ENCODE assay signal across 22 mouse cellular contexts in genomic region chr9:32713106-32713505, GRCm38 (mm10).
DNase-seq lines count a peak whose midpoint lies in the region; ATAC-seq lines count a peak whose summit lies in the region.
"Had no signal": no experiment of that assay in that cellular context is flagged by ENCODE, and none has a peak within 500 bp of the region (broad histone marks: within the 10 kb centered on the region; RNA-seq: fewer than 3 reads in every experiment).

No protein-coding gene starts in this region.

- no peaks in the 10 kb centered on the region for H3K36me3 ChIP-seq in heart, embryonic 15.5 days
- no peaks in the 10 kb centered on the region for H3K36me3 ChIP-seq in limb, embryonic 12.5 days
- H3K36me3 ChIP-seq: hindbrain, embryonic 10.5 days; intestine, embryonic 15.5 days; limb, embryonic 15.5 days; neural tube, embryonic 15.5 days had no signal

- H3K4me2 ChIP-seq in heart, embryonic 15.5 days, result no peak overlapping the region
- no peak overlapping the region for H3K4me2 ChIP-seq in limb, embryonic 12.5 days
- H3K4me2 ChIP-seq: intestine, embryonic 15.5 days; limb, embryonic 15.5 days; lung, embryonic 14.5 days; midbrain, embryonic 11.5 days; neural tube, embryonic 15.5 days had no signal

- no peak for DNase-seq in heart, adult 18-20 months
- peak; percentile 6 for DNase-seq in 3T3-L1 (ENCODE audit: low read depth, low spot score)
- DNase-seq in CD4-positive, CD25-positive, alpha-beta regulatory T cell, adult 2 months (ENCODE audit: low read depth, low spot score), result peak; percentile 57
- no peak for DNase-seq in testis, postnatal 10 days (ENCODE audit: low spot score)
- DNase-seq in retina, embryonic 14.5 days (ENCODE audit: low spot score), result no peak
- DNase-seq: adrenal gland, postnatal 25 days; cerebellum, postnatal 10 days; forebrain, postnatal 0 days; kidney, adult 9 months; kidney, postnatal 25 days; lung, embryonic 14.5 days had no signal

- H3K4me3 ChIP-seq in heart, embryonic 15.5 days, result no peak overlapping the region
- H3K4me3 ChIP-seq in limb, embryonic 12.5 days (replicated peaks), result no peak overlapping the region
- H3K4me3 ChIP-seq: hindbrain, embryonic 10.5 days; intestine, embryonic 15.5 days; layer of hippocampus, adult 2 months; limb, embryonic 15.5 days; neural tube, embryonic 15.5 days had no signal

- H3K27me3 ChIP-seq in heart, embryonic 15.5 days, result no peaks in the 10 kb centered on the region
- H3K27me3 ChIP-seq in limb, embryonic 12.5 days, result no peaks in the 10 kb centered on the region
- H3K27me3 ChIP-seq: intestine, embryonic 15.5 days; limb, embryonic 15.5 days had no signal

- H3K27ac ChIP-seq in heart, embryonic 15.5 days, result 0 out of 2 replicates have a peak overlapping the region, but pooled peaks have one; percentile 87
- H3K27ac ChIP-seq in limb, embryonic 12.5 days, result 0 out of 2 replicates have a peak overlapping the region, but pooled peaks have one; percentile 72
- H3K27ac ChIP-seq: hindbrain, embryonic 10.5 days; intestine, embryonic 15.5 days; layer of hippocampus, adult 2 months; liver, embryonic 14.5 days; neural tube, embryonic 15.5 days; stomach, postnatal 0 days had no signal

- ATAC-seq in heart, embryonic 15.5 days (replicated peaks; ENCODE audit: insufficient number of reproducible peaks, insufficient read depth, low FRiP score, low read depth), result no peak
- ATAC-seq in limb, embryonic 12.5 days (ENCODE audit: insufficient number of reproducible peaks, insufficient read depth, low FRiP score, low TSS enrichment, low read depth), result no peak
- ATAC-seq: forebrain, postnatal 0 days; hindbrain, embryonic 16.5 days; intestine, embryonic 15.5 days had no signal

- 65% methylated on average over 1 of the region's 1 CpGs for WGBS in heart, embryonic 15.5 days
- WGBS in limb, embryonic 12.5 days, result 96% methylated on average over 1 of the region's 1 CpGs

- H3K9me3 ChIP-seq in heart, embryonic 15.5 days (replicated peaks), result no peaks in the 10 kb centered on the region
- H3K9me3 ChIP-seq in limb, embryonic 12.5 days, result no peaks in the 10 kb centered on the region
- H3K9me3 ChIP-seq: intestine, embryonic 15.5 days; limb, embryonic 15.5 days; neural tube, embryonic 15.5 days had no signal

- no peak overlapping the region for H3K9ac ChIP-seq in heart, embryonic 15.5 days
- no peak overlapping the region for H3K9ac ChIP-seq in limb, embryonic 12.5 days (replicated peaks)
- H3K9ac ChIP-seq: forebrain, postnatal 0 days; intestine, embryonic 15.5 days; limb, embryonic 15.5 days; liver, embryonic 14.5 days; lung, embryonic 14.5 days; neural tube, embryonic 15.5 days had no signal

- H3K4me1 ChIP-seq in heart, embryonic 15.5 days (replicated peaks), result peaks cover 96% of the 10 kb centered on the region
- peaks cover 99% of the 10 kb centered on the region for H3K4me1 ChIP-seq in limb, embryonic 12.5 days (replicated peaks)

Comparison
In these comparisons a context has a peak if more than half of its experiments do, and no peak if none do; other contexts are left out.
1. DNase-seq: peak in 3T3-L1 (single experiment) and CD4-positive, CD25-positive, alpha-beta regulatory T cell, adult 2 months (single experiment); none in heart, adult 18-20 months (0 of 2), testis, postnatal 10 days (single experiment) and retina, embryonic 14.5 days (single experiment).